Mouse (Mus musculus) Patski (cell line): ENCODE measurements at regions not wholly inside any gene's neighbourhood (a gene's known extent, or its start where the extent isn't known, plus 50 kb on each side); places are given as distances from the start of the nearest gene placed in this dataset.

Source experiments
- ATAC-seq: fragments of 100-300 bp; one replicate; pipeline ENCODE4 v1.8.0; 2021
- CTCF ChIA-PET: fragments of 350-600 bp; sonication (Branson Sonifier 250); formaldehyde crosslinking; loops from one replicate; lab custom pipeline; 2022; ENCODE audit warnings: inconsistent platforms; lab: Charles Lee
- POLR2A ChIA-PET: fragments of 350-600 bp; sonication (Branson Sonifier 250); formaldehyde crosslinking; loops from one replicate; lab custom pipeline; 2022; ENCODE audit warnings: antibody characterized with exemption, inconsistent platforms; lab: Charles Lee
- DNase-seq: peaks from one replicate; pipeline ENCODE4 v3.0.0-alpha.2; 2011; ENCODE audit warnings: low read depth, low spot score
- H3K27me3 ChIP-seq: fragments of 371-371 bp; one replicate; pipeline ENCODE4 v1.5.1; 2021
- CTCF ChIP-seq: fragments of 100-300 bp; IDR thresholded peaks from one replicate; pipeline ENCODE4 v1.5.1; 2021
- in situ Hi-C: fragments of 300-500 bp; cut with MboI; formaldehyde crosslinking; loops from 3 replicates; pipeline ENCODE4 v1.11.1; 2018; ENCODE audit warnings: low pct_unique_long_range_greater_than_20kb, mixed read lengths

GRCm38 (mm10) chr8:47769452-47769851 is 52.5 kb upstream of the Cldn24 start:
- POLR2A ChIA-PET: interaction anchor here (0.9 kb wide), 1 partner anchor 34 kb away, joined by 4 read pairs; no protein-coding TSS in a partner anchor

GRCm38 (mm10) chr8:47768751-47769150 is 53.2 kb upstream of the Cldn24 start:
- CTCF ChIA-PET: no interaction called here

More at GRCm38 (mm10) chr8:47769452-47769851, 52.5 kb upstream of the Cldn24 start:
- CTCF ChIA-PET: no interaction called here
- no peak for TF ChIP-seq CTCF
- no peak for ATAC-seq
- no peaks in the 10 kb centered on the region for H3K27me3 ChIP-seq
- in situ Hi-C loops: no loop called here
- no peak for DNase-seq

GRCm38 (mm10) chr8:47764480-47764879 is 50.7 kb upstream of the Cdkn2aip start:
- in situ Hi-C loops: no loop called here
- CTCF ChIA-PET: no interaction called here
- no peak for ATAC-seq
- no peaks in the 10 kb centered on the region for H3K27me3 ChIP-seq
- DNase-seq: no peak
- TF ChIP-seq CTCF: no peak
- POLR2A ChIA-PET: no interaction called here

More at GRCm38 (mm10) chr8:47768751-47769150, 53.2 kb upstream of the Cldn24 start:
- ATAC-seq (no peak), DNase-seq (no peak)
- POLR2A ChIA-PET: interaction anchor here (0.7 to 0.9 kb wide), 2 partner anchors 35 to 1655 kb away, joined by 4 to 8 read pairs; no protein-coding TSS in a partner anchor
- H3K27me3 ChIP-seq: no peaks in the 10 kb centered on the region
- in situ Hi-C loops: no loop called here
- TF ChIP-seq CTCF: no peak

GRCm38 (mm10) chr8:47764068-47764467 is 50.3 kb upstream of the Cdkn2aip start:
- H3K27me3 ChIP-seq: no peaks in the 10 kb centered on the region
- ChIA-PET CTCF (no interaction called here), POLR2A (no interaction called here)
- DNase-seq (no peak), ATAC-seq (no peak)
- in situ Hi-C loops: no loop called here
- no peak for TF ChIP-seq CTCF
